33 mouse cellular contexts compared by ENCODE assay signal in genomic region chrX:164133531-164133930, GRCm38 (mm10). TPM values are rescaled to one million over a fixed set of nuclear protein-coding genes. Genes with fewer than 3 reads are reported as not detected.
DNase-seq lines count a peak whose midpoint lies in the region; ATAC-seq and TF ChIP-seq lines count a peak whose summit lies in the region.
"Had no signal": no experiment of that assay in that cellular context is flagged by ENCODE, and none has a peak within 500 bp of the region (broad histone marks: within the 10 kb centered on the region; RNA-seq: fewer than 3 reads in every experiment).

No protein-coding gene starts in this region.

- H3K4me1 ChIP-seq in heart, postnatal 0 days (ENCODE audit: control insufficient read depth, insufficient read depth): no peaks in the 10 kb centered on the region
- H3K4me1 ChIP-seq: embryonic facial prominence, embryonic 13.5 days; hindbrain, embryonic 12.5 days; intestine, embryonic 15.5 days; limb, embryonic 10.5 days; limb, embryonic 15.5 days; liver, embryonic 13.5 days had no signal

- H3K27ac ChIP-seq in heart, postnatal 0 days (ENCODE audit: low read depth): no peak overlapping the region
- H3K27ac ChIP-seq: embryonic facial prominence, embryonic 13.5 days; gastrocnemius, adult 2 months; hindbrain, embryonic 12.5 days; hindbrain, postnatal 0 days; intestine, embryonic 15.5 days; kidney, postnatal 0 days; limb, embryonic 10.5 days; limb, embryonic 15.5 days; liver, embryonic 13.5 days had no signal

- no peak for TF ChIP-seq EP300 in heart, postnatal 0 days (IDR thresholded peaks at IDR 0.05; ENCODE audit: low read depth)

- no peak for TF ChIP-seq CTCF in heart, postnatal 0 days (IDR thresholded peaks at IDR 0.05; ENCODE audit: low read depth)

- no peak for ATAC-seq in heart, postnatal 0 days (ENCODE audit: insufficient read depth, low read depth)
- ATAC-seq: activated CD4-positive, CD25-positive, alpha-beta regulatory T cell, adult 4 months; CD4-positive, CD25-positive, alpha-beta regulatory T cell, adult 4 months; forebrain, embryonic 16.5 days; hindbrain, postnatal 0 days; intestine, embryonic 15.5 days had no signal

- H3K36me3 ChIP-seq in heart, postnatal 0 days (replicated peaks; ENCODE audit: control insufficient read depth, insufficient read depth, low read length): no peaks in the 10 kb centered on the region
- H3K36me3 ChIP-seq: embryonic facial prominence, embryonic 13.5 days; hindbrain, embryonic 12.5 days; intestine, embryonic 15.5 days; limb, embryonic 10.5 days; limb, embryonic 15.5 days; liver, embryonic 13.5 days had no signal

- H3K9me3 ChIP-seq in heart, postnatal 0 days (replicated peaks; ENCODE audit: control insufficient read depth, low read length): no peaks in the 10 kb centered on the region
- H3K9me3 ChIP-seq: embryonic facial prominence, embryonic 13.5 days; hindbrain, embryonic 12.5 days; intestine, embryonic 15.5 days; limb, embryonic 10.5 days; limb, embryonic 15.5 days; liver, embryonic 13.5 days had no signal

- 59% methylated on average over 3 of the region's 3 CpGs for WGBS in heart, postnatal 0 days

- H3K4me2 ChIP-seq in heart, postnatal 0 days (ENCODE audit: low read depth, low read length): no peak overlapping the region
- H3K4me2 ChIP-seq: embryonic facial prominence, embryonic 13.5 days; hindbrain, embryonic 12.5 days; intestine, embryonic 15.5 days; limb, embryonic 15.5 days; liver, embryonic 13.5 days; lung, embryonic 14.5 days had no signal

- H3K27me3 ChIP-seq in heart, postnatal 0 days (ENCODE audit: control insufficient read depth, insufficient read depth, low read length): no peaks in the 10 kb centered on the region
- H3K27me3 ChIP-seq: hindbrain, embryonic 12.5 days; intestine, embryonic 15.5 days had no signal

- H3K9ac ChIP-seq in heart, postnatal 0 days (replicated peaks; ENCODE audit: low read depth, low read length): no peak overlapping the region
- H3K9ac ChIP-seq: embryonic facial prominence, embryonic 13.5 days; hindbrain, embryonic 12.5 days; intestine, embryonic 15.5 days; limb, embryonic 15.5 days; liver, embryonic 13.5 days; lung, embryonic 14.5 days had no signal

- peak; percentile 16 for DNase-seq in adrenal gland, postnatal 14 days
- no peak for DNase-seq in adrenal gland, adult 18-20 months (ENCODE audit: low spot score in 2 of 2)
- DNase-seq in heart, postnatal 0 days (ENCODE audit: low spot score): peak; percentile 19
- no peak for DNase-seq in heart, postnatal 4 days
- DNase-seq in urinary bladder, postnatal 14 days (ENCODE audit: low spot score): peak; percentile 3
- DNase-seq in urinary bladder, postnatal 4 days (ENCODE audit: low spot score in 2 of 2): no peak
- DNase-seq in left cerebral cortex, adult 8-10 months (ENCODE audit: low spot score in 2 of 2): no peak
- DNase-seq: cerebellum, adult 11-12 months; cerebellum, adult 9-11 months; gastrocnemius, adult 2 months; gastrocnemius, postnatal 36 days; heart, postnatal 14 days; kidney, adult 8-10 months; kidney, postnatal 4 days; liver, embryonic 13.5 days; lung, embryonic 14.5 days; midbrain, embryonic 14.5 days; thymus, adult 2 months; thymus, postnatal 36 days had no signal

- no peak overlapping the region for H3K4me3 ChIP-seq in heart, postnatal 0 days (ENCODE audit: low read depth, low read length)
- H3K4me3 ChIP-seq: embryonic facial prominence, embryonic 13.5 days; gastrocnemius, adult 2 months; hindbrain, embryonic 12.5 days; intestine, embryonic 15.5 days; limb, embryonic 10.5 days; limb, embryonic 15.5 days; liver, embryonic 13.5 days had no signal

RNA-seq across cellular contexts. Expression of gene Ace2, which starts 5.6 kb away (rescaled TPM):
- total RNA-seq in adrenal gland, postnatal 14 days (2021): 21.6 and 23.5 TPM in 2 replicates
- 1 to 10 TPM; 2.1 to 4.3 TPM for total RNA-seq in adrenal gland, adult 18-20 months (2021)
- 0.15 TPM in 1 of 2 replicates, not detected in the other for total RNA-seq in heart, postnatal 0 days (2014; rRNA removed; ENCODE audit: low replicate concordance)
- 0.31 and 0.44 TPM in 2 replicates for polyA plus RNA-seq in heart, postnatal 0 days (2015; fragmentation: Nextera tagmentation; extraction: Ambion mirVana)
- under 1 TPM; 0.38 to 0.79 TPM for total RNA-seq in heart, postnatal 4 days (2021)
- total RNA-seq in left cerebral cortex, adult 8-10 months (2022): 1 to 10 TPM in 1 of 4 experiments, under 1 TPM in 3; 0.57 to 1.4 (median 0.77) TPM
- total RNA-seq: common myeloid progenitor, adult 5-6 weeks; monocyte, adult 5-6 weeks had no signal
- polyA plus RNA-seq: activated CD4-positive, CD25-positive, alpha-beta regulatory T cell, adult 4 months; CD4-positive, CD25-positive, alpha-beta regulatory T cell, adult 4 months; forebrain, embryonic 16.5 days had no signal

RNA-seq across cellular contexts. Expression of gene Cltrn, which starts 44.9 kb away (rescaled TPM):
- total RNA-seq in adrenal gland, postnatal 14 days (2021): not detected in 2 replicates
- total RNA-seq in adrenal gland, adult 18-20 months (2021): under 1 TPM in 1 of 2 experiments, not detected in 1; 0.80 TPM
- total RNA-seq in heart, postnatal 0 days (2014; rRNA removed; ENCODE audit: low replicate concordance): not detected in 2 replicates
- not detected in 2 replicates for polyA plus RNA-seq in heart, postnatal 0 days (2015; fragmentation: Nextera tagmentation; extraction: Ambion mirVana)
- total RNA-seq in heart, postnatal 4 days (2021): not detected
- total RNA-seq in left cerebral cortex, adult 8-10 months (2022): under 1 TPM in 1 of 4 experiments, not detected in 3; 0.42 TPM
- total RNA-seq: common myeloid progenitor, adult 5-6 weeks; gastrocnemius, adult 2 months; gastrocnemius, postnatal 36 days; heart, postnatal 14 days; hindbrain, postnatal 0 days; layer of hippocampus, postnatal 25 days; monocyte, adult 5-6 weeks had no signal
- polyA plus RNA-seq: activated CD4-positive, CD25-positive, alpha-beta regulatory T cell, adult 4 months; CD4-positive, CD25-positive, alpha-beta regulatory T cell, adult 4 months; forebrain, embryonic 16.5 days; hindbrain, postnatal 0 days; limb, embryonic 15.5 days; midbrain, embryonic 14.5 days; neural tube, embryonic 14.5 days; thymus, adult 2 months had no signal

RNA-seq across cellular contexts. Expression of gene Siah1b, which starts 57.2 kb away (rescaled TPM):
- total RNA-seq in adrenal gland, postnatal 14 days (2021): 6.1 and 6.2 TPM in 2 replicates
- 1 to 10 TPM; 4.8 to 5.0 TPM for total RNA-seq in adrenal gland, adult 18-20 months (2021)
- total RNA-seq in heart, postnatal 0 days (2014; rRNA removed; ENCODE audit: low replicate concordance): 8.3 and 14.2 TPM in 2 replicates
- polyA plus RNA-seq in heart, postnatal 0 days (2015; fragmentation: Nextera tagmentation; extraction: Ambion mirVana): 10.3 and 10.5 TPM in 2 replicates
- 10 to 100 TPM in 1 of 2 experiments, 1 to 10 TPM in 1; 9.9 to 10.4 TPM for total RNA-seq in heart, postnatal 4 days (2021)
- 10 to 100 TPM in 2 of 4 experiments, 1 to 10 TPM in 2; 7.8 to 11.5 (median 10.0) TPM for total RNA-seq in left cerebral cortex, adult 8-10 months (2022)

Comparison
In these comparisons a context has a peak if more than half of its experiments do, and no peak if none do; other contexts are left out.
1. DNase-seq: peak in adrenal gland, postnatal 14 days (single experiment), heart, postnatal 0 days (single experiment) and urinary bladder, postnatal 14 days (single experiment); none in adrenal gland, adult 18-20 months (0 of 2), heart, postnatal 4 days (single experiment), urinary bladder, postnatal 4 days (0 of 2) and left cerebral cortex, adult 8-10 months (0 of 2).